Mouse (Mus musculus): ENCODE measurements around the gene Rbmy.
"Not testable (repeated sequence)": the region's sequence is repeated elsewhere in the genome, so short reads cannot be mapped to it uniquely, and the experiment has no call there.

GRCm38 (mm10) chrY:2796105-2796504 is 34.4 kb upstream of the Rbmy start, which contains the start of gene Gm4064:
- TF ChIP-seq POLR2A (IDR thresholded peaks at IDR 0.05; ENCODE audit: extremely low read depth, insufficient read depth, low read length); CTCF (IDR thresholded peaks at IDR 0.05; ENCODE audit: low read depth, low read length): not testable (repeated sequence)
